Mouse (Mus musculus): Measurements from ENCODE around the gene Srsf6.

Gene Srsf6

GRCm38 (mm10) chr2:162932706-162933105, 1.4 kb downstream of the Srsf6 start:
- DNase-seq (ENCODE audit: low read depth): peak; percentile 27

DNA sequence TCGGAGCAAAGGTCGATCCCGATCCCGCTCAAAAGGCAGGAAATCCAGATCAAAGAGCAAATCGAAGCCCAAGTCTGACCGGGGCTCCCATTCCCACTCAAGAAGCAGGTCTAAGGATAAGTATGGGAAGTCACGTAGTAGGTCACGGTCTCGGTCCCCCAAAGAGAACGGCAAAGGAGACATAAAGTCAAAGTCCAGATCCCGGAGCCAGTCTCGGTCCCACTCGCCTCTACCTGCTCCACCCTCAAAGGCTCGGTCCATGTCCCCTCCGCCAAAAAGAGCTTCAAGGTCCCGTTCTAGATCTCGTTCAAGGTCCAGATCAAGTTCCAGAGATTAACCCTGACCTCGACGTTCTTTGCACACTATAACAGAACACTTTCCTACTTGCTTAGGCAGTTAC, 3.1 kb downstream of the Srsf6 start:
- DNase-seq (ENCODE audit: low read depth): no peak

DNA sequence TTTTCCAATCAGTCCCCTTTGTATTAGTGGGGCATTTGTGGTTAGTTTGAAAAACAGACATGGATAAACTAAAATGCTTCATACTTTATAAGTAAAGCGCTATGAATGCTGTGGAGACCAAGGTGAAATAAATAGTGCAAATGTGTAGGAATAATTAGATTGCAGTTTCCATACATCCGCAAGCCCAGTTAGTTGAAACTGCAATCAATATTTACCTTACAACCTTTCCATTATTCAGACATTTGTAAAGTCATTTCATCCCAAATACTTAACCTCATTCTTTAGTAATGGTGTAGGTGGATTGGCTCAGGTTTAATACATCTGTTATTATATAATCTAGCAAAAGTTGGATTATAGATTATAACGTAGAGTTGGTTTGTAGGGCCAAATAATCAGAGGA, 4.4 kb downstream of the Srsf6 start:
- no peak for DNase-seq (ENCODE audit: low read depth)

DNA sequence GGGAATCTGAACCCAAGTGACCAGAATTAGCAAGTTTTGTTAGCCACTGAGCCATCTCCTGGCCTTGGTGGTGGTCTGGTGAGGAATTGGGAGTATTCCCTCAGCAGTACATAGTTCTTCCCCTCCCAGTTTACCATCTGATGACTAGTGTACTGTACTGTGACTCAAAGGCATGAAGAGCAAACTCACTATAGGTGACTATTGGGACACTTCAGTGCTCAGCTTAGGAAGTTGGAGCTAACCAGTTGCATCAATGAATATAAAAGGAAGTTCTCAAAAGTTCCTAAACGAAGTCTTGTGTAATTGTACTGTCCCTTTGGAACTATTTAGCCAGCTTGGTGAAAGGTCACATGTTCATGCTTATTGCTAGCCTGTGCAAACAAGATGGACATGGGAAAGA, 8.2 kb downstream of the Srsf6 start:
- no peak for DNase-seq (ENCODE audit: low read depth)

- no peak for DNase-seq (ENCODE audit: low read depth)
These were observed 12.0 kb downstream of the Srsf6 start, which contains the start of gene L3mbtl1 for GRCm38 (mm10) chr2:162943148-162943846. Gene L3mbtl1 (plus strand): TSS chr2:162943472.

DNA sequence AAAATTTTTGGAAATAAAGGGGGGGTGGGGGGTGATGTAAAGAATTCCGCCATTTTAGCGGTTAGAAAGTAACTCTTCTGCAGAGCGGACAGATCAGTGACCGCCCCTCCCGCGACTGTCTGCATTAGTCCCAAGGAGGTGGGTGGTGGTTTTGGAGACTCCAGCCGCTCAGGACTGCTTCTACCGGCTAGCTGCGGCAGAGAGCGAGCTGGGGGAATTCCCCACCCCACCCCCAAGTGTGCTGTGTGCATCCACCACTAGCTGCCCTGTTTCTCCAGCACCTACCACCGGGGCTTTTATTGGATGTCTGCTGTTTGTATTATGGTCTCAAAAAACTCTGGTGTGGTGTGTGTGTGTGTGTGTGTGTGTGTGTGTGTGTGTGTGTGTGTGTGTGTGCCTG, 12.6 kb downstream of the Srsf6 start:
- no peak for DNase-seq (ENCODE audit: low read depth)

DNA sequence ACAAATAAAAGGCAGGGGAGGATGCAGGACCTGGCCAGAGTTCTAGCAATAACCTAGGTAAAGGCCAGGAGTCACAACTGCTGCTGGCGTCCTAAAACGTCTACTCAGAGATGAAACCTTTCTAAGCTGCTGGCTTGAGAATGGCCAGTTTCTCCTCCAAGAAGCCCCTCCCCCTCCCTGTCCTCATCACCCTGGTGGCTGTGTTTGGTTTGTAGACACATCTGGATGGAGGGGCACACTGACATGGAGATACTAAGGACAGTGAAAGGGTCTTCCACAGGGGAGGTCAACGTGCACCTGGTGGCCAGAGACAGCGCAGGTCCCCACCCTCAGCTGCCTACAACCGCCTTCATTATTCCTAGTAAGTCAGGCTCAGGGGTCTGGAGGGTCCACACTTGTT, 15.6 kb downstream of the Srsf6 start:
- DNase-seq (ENCODE audit: low read depth): no peak

- DNase-seq (ENCODE audit: low read depth): no peak
These were observed 16.4 kb downstream of the Srsf6 start for GRCm38 (mm10) chr2:162947736-162948135.

GRCm38 (mm10) chr2:162948221-162948620, 16.9 kb downstream of the Srsf6 start:
- DNase-seq (ENCODE audit: low read depth): no peak

- peak; percentile 27 for DNase-seq (ENCODE audit: low read depth)
These were observed 19.4 kb downstream of the Srsf6 start for GRCm38 (mm10) chr2:162950776-162951175.

DNA sequence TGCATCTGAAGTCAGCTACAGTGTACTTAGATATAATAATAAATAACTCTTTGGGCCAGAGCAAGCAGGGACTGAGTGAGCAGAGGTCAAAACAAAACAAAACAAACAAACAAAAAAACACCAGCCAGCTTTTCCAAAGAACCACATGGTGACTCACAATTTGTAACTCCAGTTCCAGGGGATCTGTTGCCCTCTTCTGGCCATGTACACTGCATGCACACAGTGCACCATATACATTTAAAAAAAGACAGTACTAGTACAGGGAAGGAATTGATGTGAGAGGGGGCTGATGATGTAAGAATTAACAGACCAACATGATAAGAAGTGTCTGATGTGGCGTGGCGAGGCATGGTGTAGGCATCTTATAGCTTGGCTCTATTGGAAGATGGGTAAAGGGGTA, 25.5 kb downstream of the Srsf6 start:
- peak; percentile 36 for DNase-seq (ENCODE audit: low read depth)

GRCm38 (mm10) chr2:162961321-162961720, 30.0 kb downstream of the Srsf6 start:
- DNase-seq (ENCODE audit: low read depth): peak; percentile 80

DNA sequence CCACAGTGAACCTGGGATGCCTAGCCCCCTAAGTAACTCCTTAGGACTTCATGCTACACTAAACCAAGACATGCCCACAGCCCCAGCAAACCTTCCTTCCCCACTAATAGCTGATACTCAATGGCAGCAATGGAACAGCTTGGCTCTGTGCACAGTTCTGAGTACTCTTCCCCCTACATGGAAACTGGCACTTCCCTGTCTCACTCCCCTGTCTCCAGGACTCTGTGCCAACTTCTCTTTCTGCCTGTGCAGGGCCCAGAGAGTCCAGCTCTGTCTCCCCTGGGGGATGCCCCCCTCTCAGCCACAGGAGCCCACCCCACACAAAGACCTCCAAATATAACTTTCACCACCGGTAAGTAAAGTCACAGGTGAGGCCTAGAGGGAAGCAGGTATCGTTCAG, 35.4 kb downstream of the Srsf6 start:
- DNase-seq (ENCODE audit: low read depth): no peak

- DNase-seq (ENCODE audit: low read depth): peak; percentile 64
These were observed 37.0 kb downstream of the Srsf6 start for GRCm38 (mm10) chr2:162968357-162968756.

DNA sequence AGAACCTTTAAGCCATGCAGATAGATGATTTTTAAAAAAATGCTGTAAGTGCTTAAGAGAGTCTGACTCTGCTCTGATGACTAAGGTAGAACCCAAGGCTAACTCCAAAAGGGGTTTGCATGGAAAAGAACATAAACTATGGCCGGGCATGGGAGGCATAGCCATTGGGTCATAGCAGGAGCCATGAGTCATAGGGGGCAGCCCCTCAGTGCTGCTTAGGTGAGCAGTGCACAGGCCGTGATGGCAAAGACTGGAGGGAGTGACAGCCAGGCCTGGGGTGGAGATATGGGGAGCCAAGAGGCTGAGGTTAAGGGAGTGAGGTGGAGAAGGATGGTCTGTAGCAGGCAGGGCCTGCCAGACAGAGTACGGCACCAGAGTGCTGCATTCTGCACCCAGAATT, 37.8 kb downstream of the Srsf6 start:
- DNase-seq (ENCODE audit: low read depth): no peak

DNA sequence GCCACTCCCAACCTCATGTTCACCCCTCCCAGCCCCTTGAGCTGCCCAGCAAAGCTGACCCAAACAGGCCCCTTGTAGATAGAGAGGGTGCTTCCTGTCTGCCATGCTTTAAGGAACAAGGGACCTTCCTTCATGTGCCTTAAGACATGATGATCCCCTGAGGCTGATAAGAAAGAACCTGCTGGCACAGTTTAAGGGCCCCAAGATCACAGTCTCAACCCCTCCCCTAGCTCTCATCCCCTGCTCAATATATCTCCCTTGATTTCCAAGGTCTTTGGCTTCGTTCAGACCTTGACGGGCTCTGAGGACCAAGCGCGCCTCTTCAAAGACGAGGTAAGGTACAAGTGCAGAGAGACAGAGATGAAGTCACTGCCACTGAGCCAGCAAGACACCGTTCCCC, 39.6 kb downstream of the Srsf6 start:
- DNase-seq (ENCODE audit: low read depth): no peak

GRCm38 (mm10) chr2:162972752-162973151, 41.4 kb downstream of the Srsf6 start:
- DNase-seq (ENCODE audit: low read depth): peak; percentile 60

DNA sequence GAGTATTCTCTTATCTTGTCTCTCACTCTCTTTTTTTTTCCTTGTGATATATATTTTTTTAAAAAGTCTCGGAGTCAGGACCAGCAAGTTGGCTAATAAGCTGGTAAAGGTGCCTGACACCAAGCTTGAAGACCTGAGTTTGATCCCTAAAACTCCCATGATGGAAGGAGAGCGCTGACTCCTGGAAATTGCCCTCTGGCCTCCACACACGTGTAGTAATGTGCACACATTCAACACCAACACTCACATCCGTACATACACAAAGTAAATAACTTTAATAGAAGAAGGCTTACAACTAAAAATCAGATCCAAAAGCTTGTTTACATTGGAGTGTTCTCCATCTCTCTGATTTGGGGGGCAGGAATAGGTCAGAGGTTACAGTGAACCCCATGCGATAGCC, 41.9 kb downstream of the Srsf6 start:
- DNase-seq (ENCODE audit: low read depth): no peak

DNA sequence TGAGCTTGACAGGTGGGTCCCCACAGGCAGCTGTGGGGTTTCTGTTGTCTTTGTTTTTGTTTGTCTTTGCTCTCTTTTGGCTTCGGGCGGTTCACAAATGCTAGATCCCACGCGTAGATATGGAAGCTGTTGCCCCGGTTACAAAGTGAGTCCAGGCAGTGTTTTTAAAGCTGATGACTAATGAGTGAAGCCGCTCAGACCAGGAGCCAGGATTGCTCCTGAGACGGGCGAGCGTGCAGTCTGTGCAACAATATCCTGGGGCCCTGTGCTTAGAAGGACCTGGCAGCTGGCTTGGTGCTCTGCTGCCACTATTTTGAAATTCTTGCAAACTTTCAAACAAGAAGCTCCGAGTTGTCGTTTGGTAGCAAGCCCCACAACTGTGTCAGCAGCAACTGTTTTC, 42.3 kb downstream of the Srsf6 start:
- peak; percentile 87 for DNase-seq (ENCODE audit: low read depth)

- peak; percentile 80 for DNase-seq (ENCODE audit: low read depth)
These were observed 43.9 kb downstream of the Srsf6 start for GRCm38 (mm10) chr2:162975157-162975775.

- DNase-seq (ENCODE audit: low read depth): no peak
These were observed 44.7 kb downstream of the Srsf6 start for GRCm38 (mm10) chr2:162976001-162976400.

GRCm38 (mm10) chr2:162984381-162984780, 53.1 kb downstream of the Srsf6 start:
- no peak for DNase-seq (ENCODE audit: low read depth)

DNA sequence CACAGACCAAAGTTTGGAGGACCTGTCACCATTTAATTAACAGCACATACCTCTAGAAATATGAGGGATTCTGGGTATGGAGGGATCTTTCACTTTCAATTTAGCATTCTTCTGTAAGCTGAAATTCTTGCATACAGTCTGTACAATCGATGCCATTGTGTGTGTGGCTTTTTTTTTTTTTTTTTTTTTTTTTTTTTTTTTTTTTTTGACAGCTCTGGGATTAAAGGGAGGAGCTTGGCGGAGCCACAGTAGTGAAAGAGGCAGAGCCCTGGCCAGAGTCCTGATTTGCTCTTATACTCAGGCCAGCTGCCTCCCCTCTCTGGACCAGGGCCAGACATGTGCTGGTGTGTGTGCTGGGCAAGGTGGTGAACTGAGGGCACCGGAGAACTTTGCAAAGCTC, 54.6 kb downstream of the Srsf6 start:
- DNase-seq (ENCODE audit: low read depth): peak; percentile 85

Measured in NIH3T3 (cell line).